Mouse (Mus musculus): ENCODE measurements around the gene Scn7a.

The Scn7a gene

GRCm38 (mm10) chr2:66784765-66785164 lies at the start of gene Scn7a:
TSS of gene Scn7a (minus strand) at chr2:66784914.
- DNase-seq, result peak; percentile 21 to 25

- DNase-seq, result no peak
Measured at GRCm38 (mm10) chr2:66827729-66828128, 43.0 kb upstream of the Scn7a start.

GRCm38 (mm10) chr2:66819862-66820559 lies 35.3 kb upstream of the Scn7a start:
- no peak for DNase-seq

- no peak for DNase-seq
Measured at GRCm38 (mm10) chr2:66799676-66800249, 15.0 kb upstream of the Scn7a start.

- no peak for DNase-seq
Measured at GRCm38 (mm10) chr2:66797493-66797892, 12.8 kb upstream of the Scn7a start.

GRCm38 (mm10) chr2:66791629-66792028 lies 6.9 kb upstream of the Scn7a start:
- DNase-seq, result no peak

GRCm38 (mm10) chr2:66780884-66781283 lies 3.8 kb downstream of the Scn7a start:
- DNase-seq, result peak; percentile 24 to 56

GRCm38 (mm10) chr2:66767980-66768379 lies 16.7 kb downstream of the Scn7a start:
- DNase-seq, result no peak

- DNase-seq, result no peak
Measured at GRCm38 (mm10) chr2:66765170-66765569, 19.5 kb downstream of the Scn7a start.

- DNase-seq, result no peak
Measured at GRCm38 (mm10) chr2:66762905-66763304, 21.8 kb downstream of the Scn7a start.

GRCm38 (mm10) chr2:66728002-66728401 lies 56.7 kb downstream of the Scn7a start:
- DNase-seq, result no peak

GRCm38 (mm10) chr2:66727585-66727974 lies 57.1 kb downstream of the Scn7a start:
- no peak for DNase-seq

GRCm38 (mm10) chr2:66726878-66727584 lies 57.7 kb downstream of the Scn7a start:
- DNase-seq, result no peak

- DNase-seq, result no peak
Measured at GRCm38 (mm10) chr2:66712071-66712470, 72.6 kb downstream of the Scn7a start.

GRCm38 (mm10) chr2:66692300-66692699 lies 92.4 kb downstream of the Scn7a start:
- no peak for DNase-seq

- no peak for DNase-seq
Measured at GRCm38 (mm10) chr2:66661988-66662387, 122.7 kb downstream of the Scn7a start.

- no peak for DNase-seq
Measured at GRCm38 (mm10) chr2:66656430-66656829, 128.3 kb downstream of the Scn7a start.

- DNase-seq, result no peak
Measured at GRCm38 (mm10) chr2:66655431-66655830, 129.3 kb downstream of the Scn7a start.

GRCm38 (mm10) chr2:66644384-66644783 lies 140.3 kb downstream of the Scn7a start:
- DNase-seq, result no peak

- DNase-seq, result no peak
Measured at GRCm38 (mm10) chr2:66634580-66635359, 149.9 kb downstream of the Scn7a start, which contains the start of gene Scn9a. TSS of gene Scn9a (minus strand) at chr2:66634962.

GRCm38 (mm10) chr2:66632728-66633127 lies 152.0 kb downstream of the Scn7a start:
- DNase-seq, result no peak
